Mouse (Mus musculus): ENCODE data around the gene Stx8. TPM values are rescaled to one million over a fixed set of nuclear protein-coding genes. Genes with fewer than 3 reads are reported as not detected.

The Stx8 gene
- polyA plus RNA-seq, 1 experiment from 2014 or later, result 23.4 TPM

DNA sequence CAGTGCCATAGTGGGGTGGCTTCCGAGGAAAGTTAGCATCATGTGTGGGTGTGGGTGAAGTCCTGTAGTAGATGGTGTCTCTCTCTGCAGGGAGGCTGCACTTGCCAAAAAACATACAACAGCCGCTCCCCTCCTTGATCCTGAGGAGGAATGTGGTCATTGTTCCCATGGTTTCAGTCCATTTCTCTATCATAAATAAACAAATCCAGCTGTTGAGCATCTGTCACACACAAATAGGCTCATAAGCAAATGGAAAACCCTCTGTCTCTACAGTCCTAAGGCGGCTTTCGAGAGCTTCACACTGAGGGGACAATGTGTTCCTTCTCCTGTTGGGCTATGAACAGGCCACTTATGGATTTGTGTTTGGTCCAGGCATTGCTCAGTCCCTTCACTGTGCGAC lies 56.9 kb downstream of the Stx8 start:
- no peak for DNase-seq
- H3K4me2 ChIP-seq, result no peak overlapping the region
- H3K4me3 ChIP-seq (replicated peaks), result no peak overlapping the region
- no peak overlapping the region for H3K9ac ChIP-seq
- H3K27ac ChIP-seq, result no peak overlapping the region
- WGBS (ENCODE audit: insufficient replicate concordance), result 68% methylated on average over 5 of the region's 5 CpGs
- H3K9me3 ChIP-seq (replicated peaks), result no peaks in the 10 kb centered on the region
- no peaks in the 10 kb centered on the region for H3K36me3 ChIP-seq
- peaks cover 4% of the 10 kb centered on the region; the same call in 1 of the 2 replicates for H3K4me1 ChIP-seq (replicated peaks)
- no peaks in the 10 kb centered on the region for H3K27me3 ChIP-seq
- no peak for ATAC-seq (ENCODE audit: low read depth)

DNA sequence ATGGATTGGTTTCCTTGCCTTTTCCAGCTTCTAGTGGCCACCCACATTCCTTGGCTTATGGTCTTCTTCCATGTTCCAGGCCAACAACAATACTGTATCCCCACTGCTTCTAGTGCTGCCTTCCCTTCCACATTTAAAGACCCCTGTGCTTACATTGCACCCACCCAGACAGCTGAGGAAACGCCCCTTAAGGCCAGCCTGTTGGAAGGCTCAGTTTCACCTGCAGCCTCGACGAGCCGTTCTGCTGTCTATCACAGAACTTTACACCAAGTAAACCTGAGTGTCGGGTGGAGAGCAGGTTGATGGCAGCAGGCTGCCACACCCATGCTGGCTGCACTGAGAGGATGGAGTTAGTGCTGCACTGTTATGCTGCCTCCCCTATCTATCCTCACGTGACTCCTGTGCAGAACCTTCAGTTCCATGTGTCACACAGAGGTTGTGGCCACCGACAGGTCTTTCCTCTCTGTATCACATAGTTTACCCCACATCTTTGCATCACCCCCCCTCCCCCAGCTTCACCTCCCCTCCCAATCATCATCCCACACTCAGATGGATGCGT lies 57.9 kb downstream of the Stx8 start:
- Histone ChIP-seq H3K4me1 (replicated peaks) (peaks cover 10% of the 10 kb centered on the region), H3K9me3 (replicated peaks) (no peaks in the 10 kb centered on the region), H3K9ac (no peak overlapping the region), H3K4me2 (no peak overlapping the region), H3K4me3 (replicated peaks) (no peak overlapping the region), H3K27me3 (no peaks in the 10 kb centered on the region), H3K36me3 (no peaks in the 10 kb centered on the region), H3K27ac (no peak overlapping the region)
- DNase-seq (no peak), ATAC-seq (ENCODE audit: low read depth) (no peak)
- 67% methylated on average over 8 of the region's 8 CpGs for WGBS (ENCODE audit: insufficient replicate concordance)

DNA sequence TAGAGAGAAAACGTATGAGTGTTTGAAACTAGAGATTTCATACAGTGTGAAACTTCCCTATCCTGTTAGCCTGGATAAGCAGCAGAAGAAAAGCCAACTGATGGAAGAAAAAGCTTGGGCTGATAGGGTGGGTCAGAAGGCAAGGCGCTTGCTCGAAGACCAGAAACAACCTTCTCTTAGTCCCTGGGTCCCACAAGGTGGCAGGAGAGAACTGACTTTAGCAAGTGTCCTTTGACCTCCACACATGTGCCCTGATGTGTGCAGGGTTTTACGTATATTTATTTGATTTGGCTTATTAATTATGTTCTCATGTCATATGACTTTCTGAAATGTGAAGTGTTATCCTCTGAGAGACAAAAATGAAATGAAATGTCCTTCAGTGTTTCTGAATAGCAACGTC lies 60.6 kb downstream of the Stx8 start:
- Histone ChIP-seq H3K27me3 (no peaks in the 10 kb centered on the region), H3K4me1 (replicated peaks) (peaks cover 14% of the 10 kb centered on the region), H3K27ac (no peak overlapping the region), H3K9ac (no peak overlapping the region), H3K36me3 (no peaks in the 10 kb centered on the region), H3K4me2 (no peak overlapping the region), H3K4me3 (replicated peaks) (no peak overlapping the region), H3K9me3 (replicated peaks) (no peaks in the 10 kb centered on the region)
- DNase-seq (no peak), ATAC-seq (ENCODE audit: low read depth) (no peak)
- 65% methylated on average over 5 of the region's 5 CpGs for WGBS (ENCODE audit: insufficient replicate concordance)

DNA sequence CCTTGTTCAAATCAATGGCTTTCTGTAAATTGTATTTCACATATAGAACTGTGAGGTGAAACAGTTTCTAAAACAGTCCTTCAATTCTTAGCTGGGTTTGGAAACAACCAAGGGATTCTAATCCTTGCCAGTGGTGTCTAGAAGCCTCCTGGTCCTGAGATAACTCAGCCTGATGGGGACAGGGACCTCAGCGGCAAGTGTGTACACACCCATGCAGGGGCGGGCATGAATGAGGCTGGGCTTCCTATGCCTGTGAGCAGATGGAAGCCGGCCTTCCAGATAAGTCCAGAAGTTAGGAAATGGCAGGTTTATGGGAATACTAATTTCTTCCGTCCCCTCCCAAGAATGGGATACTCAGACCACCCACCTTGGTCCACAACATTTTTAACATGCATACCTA lies 63.1 kb downstream of the Stx8 start:
- Histone ChIP-seq H3K4me3 (replicated peaks) (no peak overlapping the region), H3K9me3 (replicated peaks) (no peaks in the 10 kb centered on the region), H3K27me3 (no peaks in the 10 kb centered on the region), H3K4me1 (replicated peaks) (peaks cover 14% of the 10 kb centered on the region), H3K4me2 (peak overlapping the region; percentile 14; the same call in 1 of the 2 replicates), H3K9ac (no peak overlapping the region), H3K27ac (no peak overlapping the region), H3K36me3 (no peaks in the 10 kb centered on the region)
- ATAC-seq (ENCODE audit: low read depth) (peak; percentile 74), DNase-seq (no peak)
- WGBS (ENCODE audit: insufficient replicate concordance), result 48% methylated on average over 4 of the region's 4 CpGs

DNA sequence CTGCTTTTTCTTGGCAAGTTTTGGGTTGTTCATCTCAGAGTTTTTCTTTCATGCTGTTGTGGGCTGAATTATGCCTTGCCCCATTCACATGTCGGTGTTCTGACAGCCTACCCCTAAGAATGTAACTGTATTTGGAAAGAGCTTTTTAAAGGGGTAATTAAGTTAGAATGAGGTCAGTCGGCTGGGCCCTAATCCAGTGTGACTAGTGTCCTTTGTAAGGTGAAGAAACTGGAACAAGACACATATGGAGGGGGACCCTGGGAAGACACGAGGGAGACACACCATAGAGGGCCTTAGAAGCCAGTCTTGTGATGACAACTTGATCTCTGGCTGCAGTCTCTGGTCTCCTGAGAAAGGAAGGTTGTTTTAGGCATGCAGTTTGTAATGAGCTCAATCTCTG lies 63.9 kb downstream of the Stx8 start:
- Histone ChIP-seq H3K36me3 (no peaks in the 10 kb centered on the region), H3K27ac (no peak overlapping the region), H3K27me3 (no peaks in the 10 kb centered on the region), H3K9ac (no peak overlapping the region), H3K4me3 (replicated peaks) (no peak overlapping the region), H3K4me1 (replicated peaks) (peaks cover 14% of the 10 kb centered on the region), H3K4me2 (no peak overlapping the region), H3K9me3 (replicated peaks) (no peaks in the 10 kb centered on the region)
- ATAC-seq (ENCODE audit: low read depth) (no peak), DNase-seq (no peak)
- 57% methylated on average over 3 of the region's 3 CpGs for WGBS (ENCODE audit: insufficient replicate concordance)

DNA sequence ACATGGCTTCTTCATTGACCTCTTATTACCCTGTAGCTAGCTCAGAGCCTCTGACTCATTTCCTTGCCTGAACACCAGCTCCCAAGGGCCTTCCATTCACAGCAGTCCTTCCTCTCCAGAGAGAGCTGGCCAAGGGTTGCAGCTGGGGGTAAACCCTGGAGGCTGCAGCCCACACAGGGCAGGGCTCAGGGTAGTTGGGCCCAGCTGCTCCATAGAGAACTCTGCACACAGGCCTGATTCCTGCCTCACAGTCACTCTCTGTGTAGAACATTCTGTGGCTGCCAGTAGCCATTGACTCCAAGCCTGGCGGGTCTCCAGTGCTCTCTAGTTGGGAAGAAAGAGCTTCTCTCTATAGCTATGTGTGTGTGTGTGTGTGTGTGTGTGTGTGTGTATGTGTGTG lies 64.8 kb downstream of the Stx8 start:
- no peak for DNase-seq
- no peaks in the 10 kb centered on the region for H3K36me3 ChIP-seq

DNA sequence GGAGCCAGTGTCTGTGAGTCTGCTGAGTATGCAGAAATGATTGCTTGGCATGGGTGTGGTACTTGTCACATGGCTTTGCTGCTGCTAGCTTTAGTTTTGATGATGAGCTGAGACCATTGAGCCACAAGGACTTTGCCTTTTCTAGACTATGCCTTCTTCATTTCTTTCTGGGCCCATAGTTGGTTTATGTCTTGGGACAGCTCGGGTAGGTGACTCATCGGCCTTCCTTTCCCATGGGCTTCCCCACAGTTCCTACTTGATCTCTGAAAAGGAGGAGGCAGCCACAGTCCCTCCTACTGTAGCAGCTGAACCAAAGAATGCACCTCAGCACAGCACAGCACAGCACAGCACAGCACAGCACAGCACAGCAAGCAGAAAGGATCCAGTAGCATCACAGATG lies 66.5 kb downstream of the Stx8 start:
- 65% methylated on average over 2 of the region's 2 CpGs for WGBS (ENCODE audit: insufficient replicate concordance)
- no peak for DNase-seq
- H3K4me2 ChIP-seq, result no peak overlapping the region
- no peak for ATAC-seq (ENCODE audit: low read depth)
- no peaks in the 10 kb centered on the region for H3K27me3 ChIP-seq
- no peaks in the 10 kb centered on the region for H3K9me3 ChIP-seq (replicated peaks)
- H3K4me1 ChIP-seq (replicated peaks), result peaks cover 14% of the 10 kb centered on the region
- H3K27ac ChIP-seq, result no peak overlapping the region
- H3K36me3 ChIP-seq, result no peaks in the 10 kb centered on the region
- no peak overlapping the region for H3K9ac ChIP-seq
- H3K4me3 ChIP-seq (replicated peaks), result no peak overlapping the region

More for the DNA sequence above, 64.8 kb downstream of the Stx8 start:
- Histone ChIP-seq H3K4me3 (replicated peaks) (no peak overlapping the region), H3K4me1 (replicated peaks) (peaks cover 14% of the 10 kb centered on the region), H3K27me3 (no peaks in the 10 kb centered on the region), H3K4me2 (no peak overlapping the region), H3K9ac (no peak overlapping the region), H3K9me3 (replicated peaks) (no peaks in the 10 kb centered on the region), H3K27ac (no peak overlapping the region)
- 55% methylated on average over 1 of the region's 1 CpGs for WGBS (ENCODE audit: insufficient replicate concordance)
- no peak for ATAC-seq (ENCODE audit: low read depth)

DNA sequence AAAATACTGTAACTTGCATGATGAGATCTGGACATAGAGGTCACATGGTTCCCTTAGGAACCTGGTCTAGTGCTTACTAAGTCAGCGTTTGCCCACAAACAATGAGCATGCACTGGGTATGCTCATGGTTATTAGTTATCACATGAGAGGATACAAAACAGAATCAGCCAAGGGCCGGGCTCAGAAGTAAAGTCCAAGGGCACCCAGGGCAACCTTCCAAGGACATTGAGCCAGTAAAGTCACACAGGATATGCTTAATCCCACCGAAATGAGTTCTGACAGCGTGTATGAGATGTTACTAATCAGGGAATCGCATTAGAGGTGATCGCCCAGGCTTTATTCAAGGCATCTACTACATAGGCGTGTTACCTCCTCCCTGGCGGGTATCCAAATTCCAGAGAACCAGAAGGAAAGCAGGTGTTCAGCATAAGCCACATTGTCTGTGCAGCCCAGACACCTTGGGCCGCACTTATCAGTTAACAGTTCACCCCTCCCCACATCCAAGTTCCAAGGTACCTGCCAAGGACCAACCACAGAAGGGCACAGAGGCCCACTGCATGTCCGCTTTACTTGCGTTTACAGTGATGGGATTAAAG lies 67.4 kb downstream of the Stx8 start:
- no peaks in the 10 kb centered on the region for H3K36me3 ChIP-seq
- no peak overlapping the region for H3K4me2 ChIP-seq
- ATAC-seq (ENCODE audit: low read depth), result no peak
- H3K4me3 ChIP-seq (replicated peaks), result no peak overlapping the region
- H3K27ac ChIP-seq, result no peak overlapping the region
- peaks cover 8% of the 10 kb centered on the region for H3K4me1 ChIP-seq (replicated peaks)
- no peaks in the 10 kb centered on the region for H3K27me3 ChIP-seq
- H3K9ac ChIP-seq, result no peak overlapping the region
- WGBS (ENCODE audit: insufficient replicate concordance), result 79% methylated on average over 11 of the region's 11 CpGs
- no peaks in the 10 kb centered on the region for H3K9me3 ChIP-seq (replicated peaks)
- DNase-seq, result no peak

DNA sequence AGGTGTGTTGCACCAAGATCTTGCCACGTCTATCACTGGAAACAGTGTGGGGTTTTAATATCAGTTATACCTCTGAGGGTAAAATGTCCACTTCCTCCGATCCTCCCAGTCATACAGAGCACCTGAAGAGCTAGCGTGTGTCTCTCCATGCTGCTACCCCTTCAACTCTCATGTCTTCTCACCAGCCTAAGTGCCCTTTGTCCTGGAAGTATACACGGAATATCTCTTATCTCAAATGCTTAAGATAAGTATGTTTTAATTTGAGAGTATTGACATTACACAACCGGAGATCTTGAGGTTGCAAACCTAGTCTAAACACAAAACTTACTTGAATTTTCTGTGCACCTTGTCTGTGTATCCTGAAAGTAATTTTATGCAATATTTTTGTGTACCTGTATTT lies 68.4 kb downstream of the Stx8 start:
- H3K4me3 ChIP-seq (replicated peaks), result no peak overlapping the region
- no peak overlapping the region for H3K9ac ChIP-seq
- no peak overlapping the region for H3K4me2 ChIP-seq
- DNase-seq (no peak), ATAC-seq (ENCODE audit: low read depth) (no peak)
- no peaks in the 10 kb centered on the region for H3K36me3 ChIP-seq
- H3K4me1 ChIP-seq (replicated peaks), result no peaks in the 10 kb centered on the region
- H3K27ac ChIP-seq, result no peak overlapping the region
- no peaks in the 10 kb centered on the region for H3K27me3 ChIP-seq
- H3K9me3 ChIP-seq (replicated peaks), result no peaks in the 10 kb centered on the region
- 70% methylated on average over 5 of the region's 5 CpGs for WGBS (ENCODE audit: insufficient replicate concordance)

DNA sequence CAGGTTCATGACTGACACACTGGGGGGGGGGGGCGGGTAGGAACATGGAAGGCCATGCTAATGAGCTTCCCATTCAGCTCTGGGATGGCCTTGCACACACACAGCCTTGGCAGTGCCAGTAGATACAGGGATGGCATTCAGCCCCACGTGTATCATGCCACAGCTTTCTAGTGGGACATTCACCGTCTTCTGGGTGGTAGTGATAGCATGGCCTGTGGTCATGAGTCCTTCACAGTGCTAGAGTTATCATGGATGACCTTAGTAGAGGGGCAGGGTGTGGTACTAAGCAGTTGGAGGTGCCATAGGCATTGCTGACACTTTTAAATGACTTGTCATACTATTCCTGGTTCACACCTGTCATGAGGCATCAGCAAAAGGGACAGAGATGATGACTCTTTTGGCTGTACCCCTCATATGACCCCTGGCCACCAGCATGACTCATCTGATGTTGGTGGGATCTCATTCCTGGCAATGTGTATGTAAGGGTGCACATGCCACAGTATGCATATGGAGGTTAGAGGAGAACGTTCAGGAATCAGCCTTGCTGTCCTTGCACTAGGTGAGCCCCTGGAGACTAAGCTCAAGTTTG lies 69.4 kb downstream of the Stx8 start:
- Histone ChIP-seq H3K4me3 (replicated peaks) (no peak overlapping the region), H3K9me3 (replicated peaks) (no peaks in the 10 kb centered on the region), H3K9ac (no peak overlapping the region), H3K27ac (no peak overlapping the region), H3K4me2 (no peak overlapping the region), H3K4me1 (replicated peaks) (no peaks in the 10 kb centered on the region), H3K36me3 (no peaks in the 10 kb centered on the region), H3K27me3 (no peaks in the 10 kb centered on the region)
- DNase-seq (no peak), ATAC-seq (ENCODE audit: low read depth) (no peak)
- 51% methylated on average over 4 of the region's 4 CpGs for WGBS (ENCODE audit: insufficient replicate concordance)

DNA sequence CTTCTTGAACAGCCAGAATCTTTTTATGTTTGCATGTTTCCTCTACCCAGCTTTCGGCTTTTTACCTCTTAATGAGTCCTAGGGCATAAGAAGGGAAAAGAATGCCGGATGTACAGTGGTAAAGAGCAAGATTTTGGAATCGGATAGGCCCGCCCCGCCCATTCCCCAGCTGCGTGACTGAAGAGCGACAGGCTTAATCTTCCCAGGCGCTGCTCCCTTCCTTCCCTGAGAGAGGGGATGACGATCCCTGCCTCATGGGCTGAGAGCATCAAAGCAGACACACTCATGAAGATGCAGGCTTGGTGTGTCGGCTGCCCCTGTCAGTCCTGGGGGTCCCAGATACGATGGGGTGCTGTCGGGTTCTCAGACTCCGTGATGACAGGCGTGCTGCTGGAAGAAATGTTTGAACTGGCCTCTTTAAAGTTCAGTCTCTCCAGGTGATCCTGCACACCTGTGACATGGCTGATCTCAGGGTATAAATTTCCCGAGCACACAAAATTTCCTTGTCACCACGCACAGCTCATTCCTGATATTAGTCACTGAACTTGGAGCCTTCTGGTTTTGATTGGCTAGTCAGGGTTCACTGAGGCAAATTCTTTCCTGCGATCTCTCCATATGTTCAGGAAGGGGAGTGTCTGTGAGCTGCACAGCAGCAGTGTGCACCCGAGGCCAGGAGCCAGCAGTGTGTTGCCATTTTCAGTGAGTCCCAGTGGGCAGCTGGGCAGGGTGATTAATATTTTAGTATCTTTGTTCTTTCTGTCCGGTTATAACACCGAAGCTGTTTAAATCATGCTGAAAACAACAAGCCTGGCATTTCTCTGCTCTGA lies 70.4 kb downstream of the Stx8 start:
- Histone ChIP-seq H3K9me3 (replicated peaks) (no peaks in the 10 kb centered on the region), H3K27me3 (no peaks in the 10 kb centered on the region), H3K27ac (no peak overlapping the region), H3K9ac (no peak overlapping the region), H3K4me3 (replicated peaks) (no peak overlapping the region), H3K4me2 (no peak overlapping the region), H3K36me3 (no peaks in the 10 kb centered on the region), H3K4me1 (replicated peaks) (no peaks in the 10 kb centered on the region)
- WGBS (ENCODE audit: insufficient replicate concordance), result 79% methylated on average over 20 of the region's 20 CpGs
- no peak for ATAC-seq (ENCODE audit: low read depth)
- no peak for DNase-seq

Measured in liver, embryonic 13.5 days (tissue).